Comparison of ENCODE assay signal across 30 mouse cellular contexts in the genomic region with DNA sequence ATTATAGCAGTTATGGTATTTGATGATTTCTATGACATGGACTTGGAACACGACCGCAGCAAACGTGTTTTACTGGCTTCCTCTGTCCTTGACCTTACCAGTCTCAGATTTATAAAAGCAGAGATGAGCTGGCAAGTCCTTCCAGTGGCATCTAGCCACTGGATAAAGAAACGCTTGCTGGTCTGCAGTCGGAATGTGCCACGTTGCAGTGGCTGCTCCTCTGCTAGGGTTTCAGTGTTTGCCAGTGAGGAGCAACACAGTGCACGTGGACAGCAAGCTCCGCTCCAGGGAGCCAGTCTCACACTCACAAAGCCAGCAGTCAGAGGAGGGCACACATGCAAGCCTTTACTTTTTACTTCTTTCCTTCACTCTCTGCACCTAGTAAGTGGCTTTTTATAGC. TPM values are rescaled to one million over a fixed set of nuclear protein-coding genes. Genes with fewer than 3 reads are reported as not detected.
DNase-seq lines count a peak whose midpoint lies in the region; ATAC-seq lines count a peak whose summit lies in the region.
"Had no signal": no experiment of that assay in that cellular context is flagged by ENCODE, and none has a peak within 500 bp of the region (broad histone marks: within the 10 kb centered on the region; RNA-seq: fewer than 3 reads in every experiment).

No protein-coding gene starts in this region.

- no peaks in the 10 kb centered on the region for H3K27me3 ChIP-seq in heart, embryonic 12.5 days (replicated peaks)
- H3K27me3 ChIP-seq in forebrain, embryonic 14.5 days (replicated peaks; ENCODE audit: control insufficient read depth, insufficient read depth, low read length), result no peaks in the 10 kb centered on the region
- no peaks in the 10 kb centered on the region for H3K27me3 ChIP-seq in midbrain, embryonic 15.5 days (replicated peaks)
- H3K27me3 ChIP-seq: CH12.LX; embryonic facial prominence, embryonic 15.5 days; intestine, embryonic 15.5 days; limb, embryonic 12.5 days; liver, embryonic 13.5 days; neural tube, embryonic 15.5 days; stomach, embryonic 15.5 days had no signal

- peaks cover 6% of the 10 kb centered on the region; the same call in 1 of the 2 replicates for H3K4me1 ChIP-seq in heart, embryonic 12.5 days (replicated peaks)
- H3K4me1 ChIP-seq in forebrain, embryonic 14.5 days (ENCODE audit: control insufficient read depth, insufficient read depth, low read length), result peaks cover 4% of the 10 kb centered on the region; the same call in 1 of the 2 replicates
- peaks cover 5% of the 10 kb centered on the region for H3K4me1 ChIP-seq in midbrain, embryonic 15.5 days
- H3K4me1 ChIP-seq: intestine, embryonic 15.5 days; stomach, embryonic 15.5 days had no signal

- ATAC-seq in heart, embryonic 12.5 days (ENCODE audit: insufficient number of reproducible peaks, low FRiP score), result no peak
- no peak for ATAC-seq in forebrain, embryonic 14.5 days
- ATAC-seq in midbrain, embryonic 15.5 days (replicated peaks), result no peak
- ATAC-seq: forebrain, embryonic 16.5 days; hindbrain, embryonic 16.5 days; intestine, embryonic 15.5 days had no signal

- H3K27ac ChIP-seq in heart, embryonic 12.5 days (ENCODE audit: poor library complexity, severe bottlenecking), result no peak overlapping the region
- no peak overlapping the region for H3K27ac ChIP-seq in forebrain, embryonic 14.5 days (ENCODE audit: low read depth, low read length)
- H3K27ac ChIP-seq in midbrain, embryonic 15.5 days, result no peak overlapping the region
- H3K27ac ChIP-seq: embryonic facial prominence, embryonic 15.5 days; hindbrain, embryonic 10.5 days; intestine, embryonic 15.5 days; limb, embryonic 12.5 days; liver, embryonic 13.5 days; neural tube, embryonic 15.5 days; stomach, embryonic 15.5 days had no signal

- no peak overlapping the region for H3K4me2 ChIP-seq in heart, embryonic 12.5 days
- H3K4me2 ChIP-seq in forebrain, embryonic 14.5 days (ENCODE audit: low read length), result no peak overlapping the region
- no peak overlapping the region for H3K4me2 ChIP-seq in midbrain, embryonic 15.5 days
- H3K4me2 ChIP-seq: embryonic facial prominence, embryonic 15.5 days; intestine, embryonic 15.5 days; limb, embryonic 12.5 days; liver, embryonic 13.5 days; midbrain, embryonic 11.5 days; neural tube, embryonic 15.5 days; stomach, embryonic 15.5 days had no signal

- H3K9ac ChIP-seq in heart, embryonic 12.5 days, result no peak overlapping the region
- H3K9ac ChIP-seq in forebrain, embryonic 14.5 days (ENCODE audit: low read length), result no peak overlapping the region
- no peak overlapping the region for H3K9ac ChIP-seq in midbrain, embryonic 15.5 days
- H3K9ac ChIP-seq: embryonic facial prominence, embryonic 15.5 days; intestine, embryonic 15.5 days; limb, embryonic 12.5 days; liver, embryonic 13.5 days; neural tube, embryonic 15.5 days; stomach, embryonic 15.5 days had no signal

- peak; percentile 27 to 59 for DNase-seq in heart, adult 18-20 months
- DNase-seq in adrenal gland, adult 2 months, result peak; percentile 77
- peak; percentile 32 for DNase-seq in adrenal gland, postnatal 25 days
- DNase-seq in gastrocnemius, postnatal 25 days, result peak; percentile 66
- DNase-seq in forebrain, embryonic 14.5 days (ENCODE audit: low spot score), result no peak
- no peak for DNase-seq in B cell, adult 2 months
- DNase-seq: cerebellum, adult 2 months; cerebellum, postnatal 36 days; kidney, adult 8-10 months; kidney, postnatal 14 days; liver, embryonic 13.5 days; lung, adult 2 months; lung, postnatal 14 days; right cerebral cortex, adult 18-20 months; right cerebral cortex, postnatal 4 days; thymus, adult 18-20 months; thymus, postnatal 4 days had no signal

- no peak overlapping the region for H3K4me3 ChIP-seq in heart, embryonic 12.5 days
- H3K4me3 ChIP-seq in forebrain, embryonic 14.5 days (ENCODE audit: low read depth, low read length), result no peak overlapping the region
- H3K4me3 ChIP-seq in midbrain, embryonic 15.5 days, result no peak overlapping the region
- H3K4me3 ChIP-seq: embryonic facial prominence, embryonic 15.5 days; hindbrain, embryonic 10.5 days; intestine, embryonic 15.5 days; limb, embryonic 12.5 days; liver, embryonic 13.5 days; neural tube, embryonic 15.5 days; stomach, embryonic 15.5 days had no signal

- WGBS in heart, embryonic 12.5 days, result 90% methylated on average over 8 of the region's 8 CpGs
- WGBS in forebrain, embryonic 14.5 days, result 91% methylated on average over 8 of the region's 8 CpGs
- WGBS in midbrain, embryonic 15.5 days, result 95% methylated on average over 8 of the region's 8 CpGs

- H3K9me3 ChIP-seq in heart, embryonic 12.5 days (replicated peaks), result no peaks in the 10 kb centered on the region
- H3K9me3 ChIP-seq in forebrain, embryonic 14.5 days (replicated peaks; ENCODE audit: control insufficient read depth, low read length), result no peaks in the 10 kb centered on the region
- H3K9me3 ChIP-seq in midbrain, embryonic 15.5 days, result no peaks in the 10 kb centered on the region
- H3K9me3 ChIP-seq: embryonic facial prominence, embryonic 15.5 days; G1E; intestine, embryonic 15.5 days; limb, embryonic 12.5 days; liver, embryonic 13.5 days; neural tube, embryonic 15.5 days; stomach, embryonic 15.5 days had no signal

- H3K36me3 ChIP-seq in heart, embryonic 12.5 days, result peaks cover 64% of the 10 kb centered on the region
- H3K36me3 ChIP-seq in forebrain, embryonic 14.5 days (ENCODE audit: control insufficient read depth, insufficient read depth, low read length), result peaks cover 51% of the 10 kb centered on the region
- H3K36me3 ChIP-seq in midbrain, embryonic 15.5 days (replicated peaks), result peaks cover 37% of the 10 kb centered on the region

RNA-seq across cellular contexts. Expression of gene Ginm1, which starts 17.2 kb away (rescaled TPM):
- total RNA-seq in heart, adult 18-20 months (2021), result 100 to 1,000 TPM in 1 of 2 experiments, 10 to 100 TPM in 1; 91.2 to 103 TPM
- polyA plus RNA-seq in heart, embryonic 12.5 days (2016; fragmentation: Nextera tagmentation; extraction: Ambion mirVana), result 78.5 and 80.5 TPM in 2 replicates
- 100 to 1,000 TPM; 224 to 279 TPM for total RNA-seq in adrenal gland, adult 2 months (2021)
- 28.2 and 33.4 TPM in 2 replicates for polyA plus RNA-seq in adrenal gland, adult 2 months (2012; rRNA removed)
- total RNA-seq in adrenal gland, postnatal 25 days (2021), result 278 and 285 TPM in 2 replicates
- total RNA-seq in gastrocnemius, postnatal 25 days (2021), result 10 to 100 TPM; 87.1 to 92.7 TPM
- polyA plus RNA-seq in forebrain, embryonic 14.5 days (2014; fragmentation: Nextera tagmentation; extraction: Ambion mirVana), result 47.5 and 54.2 TPM in 2 replicates
- 44.4 and 48.4 TPM in 2 replicates for polyA plus RNA-seq in midbrain, embryonic 15.5 days (2015; fragmentation: Nextera tagmentation; extraction: Ambion mirVana)

RNA-seq across cellular contexts. Expression of gene Ppil4, which starts 17.3 kb away (rescaled TPM):
- total RNA-seq in heart, adult 18-20 months (2021), result 10 to 100 TPM; 11.7 to 15.0 TPM
- 31.3 and 33.0 TPM in 2 replicates for polyA plus RNA-seq in heart, embryonic 12.5 days (2016; fragmentation: Nextera tagmentation; extraction: Ambion mirVana)
- 10 to 100 TPM; 21.6 to 26.7 TPM for total RNA-seq in adrenal gland, adult 2 months (2021)
- polyA plus RNA-seq in adrenal gland, adult 2 months (2012; rRNA removed), result 2.7 and 3.5 TPM in 2 replicates
- 25.2 and 30.3 TPM in 2 replicates for total RNA-seq in adrenal gland, postnatal 25 days (2021)
- total RNA-seq in gastrocnemius, postnatal 25 days (2021), result 10 to 100 TPM; 10.2 to 10.5 TPM
- polyA plus RNA-seq in forebrain, embryonic 14.5 days (2014; fragmentation: Nextera tagmentation; extraction: Ambion mirVana), result 47.6 and 53.7 TPM in 2 replicates
- polyA plus RNA-seq in midbrain, embryonic 15.5 days (2015; fragmentation: Nextera tagmentation; extraction: Ambion mirVana), result 50.6 and 53.3 TPM in 2 replicates

RNA-seq across cellular contexts. Expression of gene Katna1, which starts 49.6 kb away (rescaled TPM):
- total RNA-seq in heart, adult 18-20 months (2021), result 10 to 100 TPM; 13.1 to 13.2 TPM
- polyA plus RNA-seq in heart, embryonic 12.5 days (2016; fragmentation: Nextera tagmentation; extraction: Ambion mirVana), result 33.4 and 37.0 TPM in 2 replicates
- 10 to 100 TPM; 28.5 to 31.3 TPM for total RNA-seq in adrenal gland, adult 2 months (2021)
- 0.74 and 1.2 TPM in 2 replicates for polyA plus RNA-seq in adrenal gland, adult 2 months (2012; rRNA removed)
- 35.2 and 36.7 TPM in 2 replicates for total RNA-seq in adrenal gland, postnatal 25 days (2021)
- total RNA-seq in gastrocnemius, postnatal 25 days (2021), result 10 to 100 TPM in 1 of 2 experiments, 1 to 10 TPM in 1; 9.7 to 10.7 TPM
- 45.2 and 45.9 TPM in 2 replicates for polyA plus RNA-seq in forebrain, embryonic 14.5 days (2014; fragmentation: Nextera tagmentation; extraction: Ambion mirVana)
- polyA plus RNA-seq in midbrain, embryonic 15.5 days (2015; fragmentation: Nextera tagmentation; extraction: Ambion mirVana), result 29.7 TPM in 2 replicates

RNA-seq across cellular contexts. Expression of gene Zc3h12d, which starts 56.8 kb away (rescaled TPM):
- total RNA-seq in heart, adult 18-20 months (2021), result 1 to 10 TPM in 1 of 2 experiments, under 1 TPM in 1; 0.15 to 1.0 TPM
- polyA plus RNA-seq in heart, embryonic 12.5 days (2016; fragmentation: Nextera tagmentation; extraction: Ambion mirVana), result 0.15 and 0.22 TPM in 2 replicates
- total RNA-seq in adrenal gland, adult 2 months (2021), result under 1 TPM; 0.28 to 0.35 TPM
- 0.40 TPM in 2 replicates for polyA plus RNA-seq in adrenal gland, adult 2 months (2012; rRNA removed)
- total RNA-seq in adrenal gland, postnatal 25 days (2021), result 0.18 and 0.24 TPM in 2 replicates
- total RNA-seq in gastrocnemius, postnatal 25 days (2021), result under 1 TPM in 1 of 2 experiments, not detected in 1; 0.05 TPM
- 0.05 TPM in 1 of 2 replicates, not detected in the other for polyA plus RNA-seq in forebrain, embryonic 14.5 days (2014; fragmentation: Nextera tagmentation; extraction: Ambion mirVana)
- 0.11 and 0.31 TPM in 2 replicates for polyA plus RNA-seq in midbrain, embryonic 15.5 days (2015; fragmentation: Nextera tagmentation; extraction: Ambion mirVana)
- polyA plus RNA-seq: G1E; midbrain, embryonic 11.5 days had no signal

Comparison
In these comparisons a context has a peak if more than half of its experiments do, and no peak if none do; other contexts are left out.
1. DNase-seq: peak in heart, adult 18-20 months (2 of 2), adrenal gland, adult 2 months (single experiment), adrenal gland, postnatal 25 days (single experiment) and gastrocnemius, postnatal 25 days (single experiment); none in forebrain, embryonic 14.5 days (single experiment) and B cell, adult 2 months (0 of 2).